Mouse (Mus musculus) brain, embryonic 14.5 days (tissue): Measurements from ENCODE around the gene Gm10665. TPM values are rescaled to one million over a fixed set of nuclear protein-coding genes. Genes with fewer than 3 reads are reported as not detected.
"Not testable (repeated sequence)": the region's sequence is repeated elsewhere in the genome, so short reads cannot be mapped to it uniquely, and the experiment has no call there.

Source experiments
- DNase-seq: peaks from one replicate; pipeline ENCODE4 v3.0.0-alpha.2; 2011; ENCODE audit warnings: low read depth
- polyA plus RNA-seq: library from polyadenylated mRNA; depleted of rRNA; stranded (reverse); fragments of >200 nt; gene quantifications from 2 replicates; pipeline ENCODE4 v1.2.3, GENCODE M21; 2012; rRNA removed

Gene Gm10665
- not detected in 2 replicates for polyA plus RNA-seq

DNA sequence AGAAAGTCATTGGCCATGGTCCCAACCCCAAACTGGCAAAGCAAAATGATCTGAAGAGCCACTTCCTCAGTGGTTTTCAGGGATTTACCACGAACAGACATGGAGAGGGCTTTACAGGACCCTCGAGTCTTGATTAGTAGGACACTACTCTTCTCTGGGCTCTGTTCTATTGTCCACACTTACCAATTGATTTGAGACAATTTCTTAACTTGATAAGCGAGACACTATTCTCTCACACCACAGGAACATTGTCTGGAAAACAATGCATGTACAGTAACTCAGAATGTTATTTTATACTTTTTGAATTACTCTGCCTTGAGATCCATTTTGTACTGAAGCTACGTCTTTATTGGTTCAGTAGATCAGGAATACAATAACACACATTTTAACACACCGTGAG is at the start of gene Gm10665:
Gm10665 (minus strand) TSS at position 101 of the 400 bp plus-strand sequence.
- not testable (repeated sequence) for DNase-seq

GRCm38 (mm10) chr7:22499578-22499977 is 35.7 kb upstream of the Gm10665 start, which contains the start of gene Vmn1r151:
TSS of gene Vmn1r151 (minus strand) at chr7:22499678.
- DNase-seq = not testable (repeated sequence)

DNA sequence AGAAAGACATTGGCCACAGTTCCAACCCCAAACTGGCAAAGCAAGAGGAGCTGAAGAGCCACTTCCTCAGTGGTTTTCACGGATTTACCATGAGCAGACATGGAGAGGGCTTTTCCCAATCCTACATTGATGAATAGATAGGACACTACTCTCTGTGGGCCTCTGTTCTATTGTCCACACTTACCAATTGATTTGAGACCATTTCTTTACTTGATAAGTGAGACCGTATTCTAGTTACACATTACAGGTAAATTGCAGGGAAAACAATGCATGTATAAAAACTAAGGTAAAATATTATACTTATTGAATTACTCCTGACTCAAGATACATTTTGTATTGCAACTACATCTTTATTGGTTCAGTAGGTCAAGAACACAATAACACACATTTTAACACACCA is 25.7 kb downstream of the Gm10665 start, which contains the start of gene Vmn1r149:
Vmn1r149 (minus strand) TSS at position 101 of the 400 bp plus-strand sequence.
- not testable (repeated sequence) for DNase-seq

- not testable (repeated sequence) for DNase-seq
These were observed 50.6 kb downstream of the Gm10665 start, which contains the start of gene Vmn1r148 for GRCm38 (mm10) chr7:22413283-22413682. TSS of gene Vmn1r148 (plus strand) at chr7:22413583.

Other genes with a start within 250 kb of the Gm10665 start
- gene Gm8453, start 234.6 kb downstream of the Gm10665 start, polyA plus RNA-seq = not detected in 2 replicates
- not detected in 2 replicates for gene Gm4187, start 134.4 kb downstream of the Gm10665 start, polyA plus RNA-seq
- not detected in 2 replicates for gene Gm8660, start 93.0 kb downstream of the Gm10665 start, polyA plus RNA-seq
- not detected in 2 replicates for gene Vmn1r148, start 50.5 kb downstream of the Gm10665 start, polyA plus RNA-seq
- not detected in 2 replicates for gene Vmn1r149, start 25.8 kb downstream of the Gm10665 start, polyA plus RNA-seq
- not detected in 2 replicates for gene Vmn1r151, start 35.6 kb upstream of the Gm10665 start, polyA plus RNA-seq
- not detected in 2 replicates for gene Vmn1r152, start 58.9 kb upstream of the Gm10665 start, polyA plus RNA-seq
- not detected in 2 replicates for gene Gm8677, start 70.8 kb upstream of the Gm10665 start, polyA plus RNA-seq
- gene Gm4201, start 101.3 kb upstream of the Gm10665 start, polyA plus RNA-seq = not detected in 2 replicates
- gene Gm4565, start 124.1 kb upstream of the Gm10665 start, polyA plus RNA-seq = not detected in 2 replicates
- gene Vmn1r155, start 193.9 kb upstream of the Gm10665 start, polyA plus RNA-seq = not detected in 2 replicates
- gene Gm8693, start 228.2 kb upstream of the Gm10665 start, polyA plus RNA-seq = not detected in 2 replicates